Mouse (Mus musculus): ENCODE data around the gene Cenpx. TPM values are rescaled to one million over a fixed set of nuclear protein-coding genes. Genes with fewer than 3 reads are reported as not detected.
A peak's percentile ranks its signal among the peaks of the same experiment; 100 is the strongest.

The Cenpx gene
- polyA plus RNA-seq, 1 experiment from 2014 or later: 99.1 TPM

DNA sequence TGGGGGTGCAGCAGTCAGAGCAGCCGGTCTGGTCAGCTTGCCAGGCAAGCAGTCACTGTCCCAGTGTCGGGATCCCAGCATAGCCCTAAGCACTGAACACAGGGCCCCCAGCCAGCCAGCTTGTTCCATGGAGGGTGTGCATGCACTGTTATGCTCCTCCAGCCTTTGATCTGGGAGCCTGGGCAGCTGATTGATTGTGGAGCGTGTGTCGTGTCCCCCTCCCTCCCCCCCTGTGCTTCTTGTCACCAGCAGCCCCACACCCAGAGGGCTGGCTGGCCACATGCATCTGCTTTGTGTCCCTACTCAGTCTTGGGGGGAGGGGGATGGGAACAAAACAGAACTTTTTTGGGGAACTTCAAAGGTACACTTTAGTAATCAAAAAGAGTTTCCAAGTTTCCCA, 18.4 kb downstream of the Cenpx start:
- DNase-seq: peak; percentile 56
- no peak overlapping the region for H3K4me2 ChIP-seq (ENCODE audit: low read length)
- peak; percentile 57; the same call in 1 of the 2 replicates for ATAC-seq (ENCODE audit: low FRiP score, low TSS enrichment)
- H3K27me3 ChIP-seq (ENCODE audit: control insufficient read depth, insufficient read depth, low read length): no peaks in the 10 kb centered on the region
- no peak overlapping the region; the same call in 1 of the 2 replicates for H3K9ac ChIP-seq (replicated peaks; ENCODE audit: low read length)
- no peaks in the 10 kb centered on the region for H3K9me3 ChIP-seq (ENCODE audit: control insufficient read depth, low read length)
- H3K27ac ChIP-seq (replicated peaks; ENCODE audit: low read depth, low read length): peak overlapping the region; percentile 71
- no peak overlapping the region for H3K4me3 ChIP-seq (replicated peaks; ENCODE audit: low read depth, low read length)
- 17% methylated on average over 4 of the region's 4 CpGs for WGBS
- H3K4me1 ChIP-seq (ENCODE audit: control insufficient read depth, insufficient read depth, low read length): peaks cover 7% of the 10 kb centered on the region
- peaks cover 37% of the 10 kb centered on the region for H3K36me3 ChIP-seq (ENCODE audit: control insufficient read depth, insufficient read depth, low read length)

DNA sequence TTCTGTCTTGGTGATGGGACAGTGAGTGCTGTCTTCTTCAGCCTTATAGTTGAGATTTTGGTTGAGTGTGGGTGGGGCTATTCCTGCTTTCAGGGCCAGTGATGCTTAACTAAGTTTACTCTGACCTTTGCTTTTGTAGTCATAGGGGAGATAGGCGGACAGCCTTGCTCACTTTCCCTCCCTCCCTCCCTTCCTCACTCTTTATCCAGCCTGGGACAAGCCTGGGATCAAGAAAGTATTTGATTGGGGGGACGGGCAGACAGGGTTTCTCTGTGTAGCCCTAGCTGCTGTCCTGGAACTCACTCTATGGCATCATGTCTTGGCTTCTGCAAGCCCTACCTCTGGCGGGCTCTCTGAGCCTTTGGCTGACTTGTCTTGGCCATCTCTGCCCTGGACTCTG, 20.1 kb downstream of the Cenpx start:
- Histone ChIP-seq H3K36me3 (ENCODE audit: control insufficient read depth, insufficient read depth, low read length) (peaks cover 49% of the 10 kb centered on the region), H3K27me3 (ENCODE audit: control insufficient read depth, insufficient read depth, low read length) (no peaks in the 10 kb centered on the region), H3K9ac (replicated peaks; ENCODE audit: low read length) (no peak overlapping the region), H3K4me1 (ENCODE audit: control insufficient read depth, insufficient read depth, low read length) (peaks cover 7% of the 10 kb centered on the region), H3K27ac (replicated peaks; ENCODE audit: low read depth, low read length) (no peak overlapping the region), H3K4me3 (replicated peaks; ENCODE audit: low read depth, low read length) (no peak overlapping the region), H3K4me2 (ENCODE audit: low read length) (no peak overlapping the region), H3K9me3 (ENCODE audit: control insufficient read depth, low read length) (no peaks in the 10 kb centered on the region)
- DNase-seq (no peak), ATAC-seq (ENCODE audit: low FRiP score, low TSS enrichment) (no peak)
- WGBS: 41% methylated on average over 3 of the region's 3 CpGs

DNA sequence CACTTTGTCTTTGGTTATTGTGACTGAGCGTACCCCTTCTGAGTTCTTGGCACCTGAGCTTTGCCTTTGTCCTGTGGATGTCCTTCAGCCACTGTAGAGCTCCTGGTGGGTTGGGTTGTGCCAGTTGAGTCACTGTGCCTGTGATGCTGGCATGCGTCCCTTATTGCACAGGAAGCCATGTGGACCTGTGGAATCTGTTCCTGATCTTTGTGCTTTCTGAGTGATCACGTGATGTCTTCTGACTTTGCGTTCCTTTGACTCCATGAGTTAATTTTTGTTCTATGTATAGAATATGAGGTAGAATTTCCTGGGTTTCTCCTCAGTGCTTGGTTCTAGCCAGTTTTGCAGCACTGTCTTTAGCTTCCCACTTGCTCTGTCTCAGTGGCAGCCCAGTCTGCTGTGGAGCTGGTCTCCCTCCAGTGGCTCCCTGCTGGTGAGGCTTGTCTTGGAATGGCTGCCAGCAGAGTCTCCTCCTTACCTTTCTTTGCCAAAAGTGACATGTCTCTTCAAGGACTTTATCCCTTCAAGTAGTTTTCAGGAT, 21.0 kb downstream of the Cenpx start:
- no peak overlapping the region for H3K27ac ChIP-seq (replicated peaks; ENCODE audit: low read depth, low read length)
- ATAC-seq (ENCODE audit: low FRiP score, low TSS enrichment): no peak
- WGBS: 96% methylated on average over 4 of the region's 4 CpGs
- no peak for DNase-seq
- no peak overlapping the region for H3K9ac ChIP-seq (replicated peaks; ENCODE audit: low read length)
- H3K4me3 ChIP-seq (replicated peaks; ENCODE audit: low read depth, low read length): no peak overlapping the region
- no peak overlapping the region for H3K4me2 ChIP-seq (ENCODE audit: low read length)
- H3K27me3 ChIP-seq (ENCODE audit: control insufficient read depth, insufficient read depth, low read length): no peaks in the 10 kb centered on the region
- peaks cover 7% of the 10 kb centered on the region for H3K4me1 ChIP-seq (ENCODE audit: control insufficient read depth, insufficient read depth, low read length)
- H3K36me3 ChIP-seq (ENCODE audit: control insufficient read depth, insufficient read depth, low read length): peaks cover 56% of the 10 kb centered on the region
- H3K9me3 ChIP-seq (ENCODE audit: control insufficient read depth, low read length): no peaks in the 10 kb centered on the region

DNA sequence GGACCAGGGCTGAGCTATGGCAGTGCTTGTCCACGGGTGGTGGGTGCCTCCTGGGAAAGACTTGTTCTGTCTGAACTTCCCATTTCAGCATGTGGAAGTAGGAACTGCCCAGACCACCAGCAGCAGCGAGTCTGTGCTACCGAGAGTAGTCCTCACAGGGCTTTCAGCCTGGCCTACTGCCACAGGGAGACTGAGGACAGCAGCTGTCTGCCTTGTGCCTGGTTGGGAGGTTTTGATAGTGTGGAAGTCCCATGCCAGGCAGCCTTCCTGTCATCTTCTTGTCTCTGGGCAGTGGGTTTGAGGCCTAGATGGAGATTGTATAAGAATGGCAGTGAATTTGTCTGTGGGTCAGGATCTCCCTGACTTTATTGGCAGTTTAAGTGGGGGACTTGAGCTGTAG, 24.2 kb downstream of the Cenpx start:
- no peak overlapping the region for H3K4me3 ChIP-seq (replicated peaks; ENCODE audit: low read depth, low read length)
- ATAC-seq (ENCODE audit: low FRiP score, low TSS enrichment) (no peak), DNase-seq (no peak)
- 82% methylated on average over 3 of the region's 3 CpGs for WGBS
- no peaks in the 10 kb centered on the region for H3K27me3 ChIP-seq (ENCODE audit: control insufficient read depth, insufficient read depth, low read length)
- H3K9me3 ChIP-seq (ENCODE audit: control insufficient read depth, low read length): no peaks in the 10 kb centered on the region
- no peak overlapping the region for H3K9ac ChIP-seq (replicated peaks; ENCODE audit: low read length)
- H3K4me1 ChIP-seq (ENCODE audit: control insufficient read depth, insufficient read depth, low read length): no peaks in the 10 kb centered on the region
- peaks cover 68% of the 10 kb centered on the region for H3K36me3 ChIP-seq (ENCODE audit: control insufficient read depth, insufficient read depth, low read length)
- no peak overlapping the region for H3K4me2 ChIP-seq (ENCODE audit: low read length)
- H3K27ac ChIP-seq (replicated peaks; ENCODE audit: low read depth, low read length): no peak overlapping the region

DNA sequence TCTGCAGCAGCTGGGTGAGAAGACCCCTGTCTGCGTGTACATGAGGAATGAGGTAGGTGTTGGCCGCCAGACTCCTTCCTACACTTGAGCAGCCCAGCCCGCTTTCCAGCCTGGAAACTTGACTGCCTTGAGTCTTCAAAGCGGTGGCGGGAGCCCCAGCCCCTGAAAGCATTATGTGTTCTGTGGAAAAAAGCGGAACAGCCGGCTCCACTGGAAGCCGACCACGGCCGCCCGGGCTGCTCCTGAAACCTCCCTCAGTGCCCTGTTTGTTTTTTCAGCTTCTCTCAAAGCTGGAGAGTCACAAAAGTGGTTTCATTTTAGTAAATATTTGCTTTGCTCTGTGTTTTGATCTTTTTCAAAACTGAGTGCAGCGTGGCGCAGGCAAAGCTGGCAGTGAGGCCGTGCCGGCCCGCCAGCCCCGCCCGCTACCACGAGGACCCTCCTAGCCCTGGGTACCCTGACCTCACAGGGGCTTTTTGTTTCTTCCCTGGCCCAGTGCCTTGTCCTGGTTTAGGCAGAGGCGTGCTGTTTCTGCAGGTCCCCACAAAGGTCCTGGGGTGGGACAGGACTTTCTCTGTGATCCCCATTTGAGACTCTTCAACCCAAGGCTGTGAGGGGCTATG, 26.8 kb downstream of the Cenpx start:
- Histone ChIP-seq H3K4me2 (ENCODE audit: low read length) (no peak overlapping the region), H3K4me1 (ENCODE audit: control insufficient read depth, insufficient read depth, low read length) (no peaks in the 10 kb centered on the region), H3K4me3 (replicated peaks; ENCODE audit: low read depth, low read length) (no peak overlapping the region), H3K9ac (replicated peaks; ENCODE audit: low read length) (no peak overlapping the region), H3K36me3 (ENCODE audit: control insufficient read depth, insufficient read depth, low read length) (peaks cover 67% of the 10 kb centered on the region), H3K27me3 (ENCODE audit: control insufficient read depth, insufficient read depth, low read length) (no peaks in the 10 kb centered on the region), H3K9me3 (ENCODE audit: control insufficient read depth, low read length) (no peaks in the 10 kb centered on the region), H3K27ac (replicated peaks; ENCODE audit: low read depth, low read length) (no peak overlapping the region)
- DNase-seq: no peak
- 83% methylated on average over 20 of the region's 20 CpGs for WGBS
- ATAC-seq (ENCODE audit: low FRiP score, low TSS enrichment): no peak

DNA sequence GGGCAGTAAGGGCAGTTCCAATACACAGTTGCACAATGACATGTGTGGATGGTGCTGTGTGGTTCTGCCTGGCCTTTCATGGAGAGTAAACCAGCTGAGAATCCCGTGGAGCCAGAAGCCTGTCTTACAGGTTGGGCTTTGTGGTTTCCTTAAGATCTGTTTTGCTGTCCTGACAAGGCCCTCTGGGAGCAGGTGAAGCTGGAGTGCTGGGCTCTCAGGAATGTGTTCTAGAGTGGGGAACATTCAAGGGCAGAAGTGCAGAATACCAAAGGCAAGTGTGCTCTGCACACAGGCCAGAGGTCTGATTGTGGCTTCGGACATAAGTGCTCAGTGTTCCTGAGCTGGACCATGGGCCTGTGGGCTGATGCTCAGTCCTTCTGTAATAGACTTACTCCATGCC, 28.9 kb downstream of the Cenpx start:
- no peak overlapping the region for H3K4me3 ChIP-seq (replicated peaks; ENCODE audit: low read depth, low read length)
- H3K4me1 ChIP-seq (ENCODE audit: control insufficient read depth, insufficient read depth, low read length): no peaks in the 10 kb centered on the region
- no peaks in the 10 kb centered on the region for H3K9me3 ChIP-seq (ENCODE audit: control insufficient read depth, low read length)
- no peak overlapping the region for H3K27ac ChIP-seq (replicated peaks; ENCODE audit: low read depth, low read length)
- H3K36me3 ChIP-seq (ENCODE audit: control insufficient read depth, insufficient read depth, low read length): peaks cover 73% of the 10 kb centered on the region
- DNase-seq: no peak
- H3K27me3 ChIP-seq (ENCODE audit: control insufficient read depth, insufficient read depth, low read length): no peaks in the 10 kb centered on the region
- 90% methylated on average over 2 of the region's 2 CpGs for WGBS
- H3K9ac ChIP-seq (replicated peaks; ENCODE audit: low read length): no peak overlapping the region
- no peak overlapping the region for H3K4me2 ChIP-seq (ENCODE audit: low read length)
- no peak for ATAC-seq (ENCODE audit: low FRiP score, low TSS enrichment)

DNA sequence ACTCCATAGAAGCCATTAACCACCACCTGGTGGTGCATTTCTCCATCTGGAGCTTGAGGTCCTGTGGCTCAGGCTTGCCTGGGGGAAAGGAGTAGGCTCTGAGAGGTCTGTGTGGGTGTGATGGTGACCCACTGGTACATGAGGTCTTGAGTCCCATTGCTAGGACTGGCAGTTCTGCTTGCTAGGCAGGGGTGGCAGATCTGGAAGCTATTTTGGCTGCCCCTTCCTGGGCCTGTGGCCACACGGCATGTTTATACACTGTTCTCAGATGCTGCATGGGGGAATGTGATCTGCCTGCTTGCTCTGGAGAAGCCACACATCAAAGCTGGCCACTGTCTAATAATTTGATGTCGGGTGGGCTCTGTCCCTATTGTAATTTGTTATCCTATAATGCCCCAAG, 29.5 kb downstream of the Cenpx start:
- WGBS: 92% methylated on average over 2 of the region's 2 CpGs
- Histone ChIP-seq H3K9me3 (ENCODE audit: control insufficient read depth, low read length) (no peaks in the 10 kb centered on the region), H3K27ac (replicated peaks; ENCODE audit: low read depth, low read length) (no peak overlapping the region), H3K4me1 (ENCODE audit: control insufficient read depth, insufficient read depth, low read length) (no peaks in the 10 kb centered on the region), H3K4me2 (ENCODE audit: low read length) (no peak overlapping the region), H3K9ac (replicated peaks; ENCODE audit: low read length) (no peak overlapping the region), H3K4me3 (replicated peaks; ENCODE audit: low read depth, low read length) (no peak overlapping the region), H3K36me3 (ENCODE audit: control insufficient read depth, insufficient read depth, low read length) (peaks cover 72% of the 10 kb centered on the region), H3K27me3 (ENCODE audit: control insufficient read depth, insufficient read depth, low read length) (no peaks in the 10 kb centered on the region)
- DNase-seq (no peak), ATAC-seq (ENCODE audit: low FRiP score, low TSS enrichment) (no peak)

DNA sequence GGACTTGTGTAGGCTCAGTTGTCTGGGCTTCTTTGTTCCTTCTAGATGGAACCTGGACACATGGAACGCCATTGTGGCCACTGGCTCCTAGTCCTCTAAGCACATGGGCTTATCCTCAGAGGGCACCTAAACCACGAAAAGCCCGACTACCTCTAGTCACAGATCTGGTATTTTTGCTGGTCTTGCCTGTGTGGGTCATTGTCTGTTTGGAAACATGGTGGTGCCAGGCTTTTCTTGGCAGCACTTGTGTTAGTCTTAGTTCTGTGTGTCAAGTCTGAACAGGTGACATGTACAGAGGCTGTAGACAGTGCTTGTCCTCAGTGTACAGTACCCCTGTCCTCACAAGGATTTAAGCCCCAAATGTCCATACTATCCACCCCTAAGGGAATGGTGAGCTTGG, 30.0 kb downstream of the Cenpx start:
- Histone ChIP-seq H3K4me1 (ENCODE audit: control insufficient read depth, insufficient read depth, low read length) (no peaks in the 10 kb centered on the region), H3K36me3 (ENCODE audit: control insufficient read depth, insufficient read depth, low read length) (peaks cover 71% of the 10 kb centered on the region)

DNA sequence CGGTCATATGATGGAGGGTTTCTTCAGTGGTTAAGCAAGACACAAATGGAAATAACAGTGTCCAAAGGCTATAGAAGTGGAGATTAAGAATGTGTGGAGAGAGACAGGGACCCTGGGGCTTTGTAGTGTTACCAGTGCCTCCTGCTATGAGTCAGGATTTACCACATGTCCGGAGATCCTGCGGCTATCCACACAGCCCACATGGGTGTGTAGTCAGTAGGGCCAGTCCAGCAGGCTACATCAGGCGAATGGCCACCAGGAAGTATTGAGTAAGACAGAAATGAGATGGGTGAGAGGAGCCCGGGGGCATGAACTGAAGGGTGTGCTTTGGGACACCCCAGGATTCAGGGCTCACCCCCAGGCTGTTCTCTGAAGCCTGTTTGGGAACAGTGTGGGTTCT, 30.9 kb downstream of the Cenpx start:
- Histone ChIP-seq H3K9me3 (ENCODE audit: control insufficient read depth, low read length) (no peaks in the 10 kb centered on the region), H3K9ac (replicated peaks; ENCODE audit: low read length) (no peak overlapping the region), H3K4me2 (ENCODE audit: low read length) (no peak overlapping the region), H3K27me3 (ENCODE audit: control insufficient read depth, insufficient read depth, low read length) (no peaks in the 10 kb centered on the region), H3K36me3 (ENCODE audit: control insufficient read depth, insufficient read depth, low read length) (peaks cover 73% of the 10 kb centered on the region), H3K4me3 (replicated peaks; ENCODE audit: low read depth, low read length) (no peak overlapping the region), H3K27ac (replicated peaks; ENCODE audit: low read depth, low read length) (no peak overlapping the region), H3K4me1 (ENCODE audit: control insufficient read depth, insufficient read depth, low read length) (no peaks in the 10 kb centered on the region)
- DNase-seq (no peak), ATAC-seq (ENCODE audit: low FRiP score, low TSS enrichment) (no peak)
- WGBS: 95% methylated on average over 5 of the region's 5 CpGs

More for the DNA sequence above, 30.0 kb downstream of the Cenpx start:
- Histone ChIP-seq H3K4me2 (ENCODE audit: low read length) (no peak overlapping the region), H3K9ac (replicated peaks; ENCODE audit: low read length) (no peak overlapping the region), H3K27me3 (ENCODE audit: control insufficient read depth, insufficient read depth, low read length) (no peaks in the 10 kb centered on the region), H3K27ac (replicated peaks; ENCODE audit: low read depth, low read length) (no peak overlapping the region), H3K9me3 (ENCODE audit: control insufficient read depth, low read length) (no peaks in the 10 kb centered on the region), H3K4me3 (replicated peaks; ENCODE audit: low read depth, low read length) (no peak overlapping the region)
- ATAC-seq (ENCODE audit: low FRiP score, low TSS enrichment) (no peak), DNase-seq (no peak)
- 92% methylated on average over 3 of the region's 3 CpGs for WGBS
